Mouse (Mus musculus) kidney, postnatal 36 days (tissue): ENCODE data around the gene Mnat1.

Experiments used
- DNase-seq, 2 experiments: peaks; one replicate each; pipeline ENCODE4 v3.0.0; 2021 to 2022; ENCODE audit warnings: mixed read lengths in 2 of 2

The Mnat1 gene

GRCm38 (mm10) chr12:73232586-73232985 lies 109.1 kb downstream of the Mnat1 start:
- DNase-seq: no peak

GRCm38 (mm10) chr12:73241960-73242359 lies 118.4 kb downstream of the Mnat1 start:
- no peak for DNase-seq

- no peak for DNase-seq
Measured at GRCm38 (mm10) chr12:73245687-73246086, 122.2 kb downstream of the Mnat1 start.

- no peak for DNase-seq
Measured at GRCm38 (mm10) chr12:73255006-73255405, 131.5 kb downstream of the Mnat1 start.

- no peak for DNase-seq
Measured at GRCm38 (mm10) chr12:73259269-73259668, 135.8 kb downstream of the Mnat1 start.

- DNase-seq: no peak
Measured at GRCm38 (mm10) chr12:73260339-73260738, 136.8 kb downstream of the Mnat1 start.

- no peak for DNase-seq
Measured at GRCm38 (mm10) chr12:73265381-73265978, 142.0 kb downstream of the Mnat1 start.

GRCm38 (mm10) chr12:73266597-73266996 lies 143.1 kb downstream of the Mnat1 start:
- no peak for DNase-seq

GRCm38 (mm10) chr12:73268497-73268896 lies 145.0 kb downstream of the Mnat1 start:
- no peak for DNase-seq

- DNase-seq: no peak
Measured at GRCm38 (mm10) chr12:73269531-73269930, 146.0 kb downstream of the Mnat1 start.

GRCm38 (mm10) chr12:73269933-73270332 lies 146.4 kb downstream of the Mnat1 start:
- DNase-seq: no peak

- DNase-seq: no peak
Measured at GRCm38 (mm10) chr12:73274921-73275320, 151.4 kb downstream of the Mnat1 start.

- DNase-seq: peak; percentile 95 to 96
Measured at GRCm38 (mm10) chr12:73286287-73287092, 163.0 kb downstream of the Mnat1 start, which contains the start of the genes Trmt5 and Slc38a6. Gene Trmt5 (minus strand): TSS chr12:73286710. Gene Slc38a6 (plus strand): TSS chr12:73286779.

- DNase-seq: peak; percentile 60 to 64
Measured at GRCm38 (mm10) chr12:73287609-73288008, 164.1 kb downstream of the Mnat1 start.

GRCm38 (mm10) chr12:73288626-73289025 lies 165.1 kb downstream of the Mnat1 start:
- no peak for DNase-seq

- no peak for DNase-seq
Measured at GRCm38 (mm10) chr12:73294884-73295283, 171.4 kb downstream of the Mnat1 start.

- DNase-seq: no peak
Measured at GRCm38 (mm10) chr12:73295505-73296140, 172.1 kb downstream of the Mnat1 start.

- no peak for DNase-seq
Measured at GRCm38 (mm10) chr12:73298621-73299020, 175.1 kb downstream of the Mnat1 start.

GRCm38 (mm10) chr12:73300531-73300930 lies 177.0 kb downstream of the Mnat1 start:
- peak; percentile 65 to 73 for DNase-seq

GRCm38 (mm10) chr12:73304636-73305035 lies 181.1 kb downstream of the Mnat1 start:
- peak; percentile 26 to 69 for DNase-seq

- DNase-seq: no peak
Measured at GRCm38 (mm10) chr12:73307750-73308149, 184.2 kb downstream of the Mnat1 start.

GRCm38 (mm10) chr12:73308711-73309110 lies 185.2 kb downstream of the Mnat1 start:
- DNase-seq: no peak
